Mouse (Mus musculus): ENCODE results near the gene Srd5a2.
A peak's percentile ranks its signal among the peaks of the same experiment; 100 is the strongest.

Srd5a2 gene

DNA sequence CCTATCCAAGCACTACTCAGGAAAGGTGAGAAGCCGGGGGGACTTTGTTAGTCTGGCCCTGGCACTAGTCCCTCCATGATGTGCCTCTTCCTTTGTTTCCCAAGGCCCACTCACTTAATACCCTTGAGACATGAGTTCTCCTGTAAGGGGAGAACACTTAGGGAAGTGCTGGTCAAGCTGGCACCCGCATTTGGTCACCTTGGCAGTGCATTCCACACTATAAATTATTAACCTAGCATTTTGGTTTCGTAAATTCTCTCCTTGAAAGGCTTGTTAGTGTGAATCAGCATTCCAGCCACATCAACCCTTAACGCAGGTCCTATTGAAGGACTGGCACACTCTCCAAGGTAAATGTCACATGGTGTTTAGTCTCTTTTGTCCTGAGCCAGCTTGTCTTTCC is 61.8 kb downstream of the Srd5a2 start:
- DNase-seq (ENCODE audit: low spot score in 2 of 2) = no peak

DNA sequence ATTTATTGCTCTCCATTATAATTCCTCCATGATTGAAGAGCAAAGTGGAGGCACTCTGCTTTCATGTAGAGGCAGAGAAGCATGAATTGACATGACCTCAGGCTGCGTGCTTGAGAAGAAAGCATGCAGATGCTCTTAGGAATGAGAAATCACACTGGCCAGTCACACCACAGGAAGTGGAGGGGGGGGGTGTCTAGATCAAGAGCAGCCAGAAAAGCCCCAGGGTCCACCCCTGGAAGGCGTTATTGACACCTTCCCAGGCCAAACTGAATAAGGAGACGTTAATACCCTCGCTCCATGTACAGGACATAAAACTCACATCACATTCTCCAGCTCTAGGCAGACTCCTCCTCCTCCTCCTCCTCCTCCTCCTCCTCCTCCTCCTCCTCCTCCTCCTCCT is 63.2 kb downstream of the Srd5a2 start:
- no peak for DNase-seq (ENCODE audit: low spot score in 2 of 2)

DNA sequence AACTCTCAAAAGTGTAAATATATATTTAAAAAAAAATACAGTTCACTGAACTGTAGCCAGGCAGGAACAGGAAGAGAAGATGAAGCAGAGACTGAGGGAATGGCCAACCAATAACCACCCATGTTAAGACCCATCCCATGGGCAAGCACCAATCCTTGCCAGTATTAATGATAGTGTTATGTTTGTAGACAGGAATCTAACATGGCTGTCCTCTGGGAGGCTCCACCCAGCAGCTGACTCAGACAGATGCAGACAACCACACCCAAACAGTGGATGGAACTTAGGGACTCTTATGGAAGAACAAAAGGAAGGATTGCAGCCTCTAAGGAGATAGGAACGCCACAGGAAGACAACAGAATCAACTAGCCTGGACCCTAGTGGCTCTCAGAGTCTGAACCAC is 64.8 kb downstream of the Srd5a2 start:
- no peak for DNase-seq (ENCODE audit: low spot score in 2 of 2)

DNA sequence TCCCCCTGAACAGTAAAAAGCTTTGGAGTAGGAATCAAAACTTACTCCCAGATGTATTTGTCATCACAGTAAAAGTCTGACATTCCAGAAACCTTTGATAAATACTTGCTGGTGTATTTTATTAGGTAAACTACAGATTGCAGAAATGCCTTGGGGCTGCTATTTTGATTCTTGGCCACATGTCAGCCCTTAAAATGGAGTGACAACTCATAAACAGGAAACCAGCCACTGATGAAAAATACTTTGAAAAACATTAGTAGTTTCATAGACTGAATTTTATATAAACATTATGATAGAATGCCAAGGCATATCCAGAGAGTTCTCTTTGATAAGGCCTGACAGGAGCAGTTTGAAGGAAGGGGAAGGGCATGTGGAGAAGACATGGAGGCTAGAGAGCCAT is 71.7 kb downstream of the Srd5a2 start:
- no peak for DNase-seq (ENCODE audit: low spot score in 2 of 2)

DNA sequence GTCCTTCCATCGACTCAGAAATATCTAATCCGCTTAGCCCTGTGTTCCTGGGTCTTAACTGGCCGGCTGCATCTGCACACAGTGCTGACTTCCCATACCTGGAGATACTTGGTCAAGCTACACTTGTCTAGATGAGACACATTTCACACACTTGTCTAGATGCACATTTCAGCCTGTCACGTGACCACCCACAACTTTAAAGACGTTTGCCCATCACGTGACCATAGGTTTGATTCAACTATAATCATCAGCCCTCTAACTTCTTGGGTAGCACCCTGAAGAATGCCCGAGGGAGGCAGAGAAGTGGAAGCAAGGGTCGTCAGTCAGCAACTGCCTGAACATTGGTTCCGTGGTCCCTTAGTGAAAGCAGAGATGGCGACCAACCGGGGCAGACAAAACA is 75.1 kb downstream of the Srd5a2 start:
- no peak for DNase-seq (ENCODE audit: low spot score in 2 of 2)

DNA sequence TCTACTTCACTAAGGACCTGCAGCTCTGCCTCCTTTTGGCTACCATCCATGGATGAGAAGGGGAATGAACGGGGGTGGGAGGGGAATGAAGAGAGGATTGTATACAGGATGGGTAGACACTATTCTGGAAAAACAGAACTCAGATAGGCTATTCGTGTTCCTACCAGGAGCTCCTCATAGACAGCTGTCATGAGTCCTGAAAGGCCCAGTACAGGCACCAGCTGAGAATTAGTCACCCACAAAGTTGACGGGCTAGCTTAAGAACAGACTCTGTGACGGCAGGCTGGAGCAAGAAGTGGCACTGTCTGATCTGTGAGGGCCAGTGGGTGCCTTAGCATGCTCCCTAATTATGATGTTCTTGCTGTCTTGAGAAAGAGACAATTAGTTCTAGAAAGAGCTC is 76.4 kb downstream of the Srd5a2 start:
- DNase-seq (ENCODE audit: low spot score in 2 of 2) = no peak

DNA sequence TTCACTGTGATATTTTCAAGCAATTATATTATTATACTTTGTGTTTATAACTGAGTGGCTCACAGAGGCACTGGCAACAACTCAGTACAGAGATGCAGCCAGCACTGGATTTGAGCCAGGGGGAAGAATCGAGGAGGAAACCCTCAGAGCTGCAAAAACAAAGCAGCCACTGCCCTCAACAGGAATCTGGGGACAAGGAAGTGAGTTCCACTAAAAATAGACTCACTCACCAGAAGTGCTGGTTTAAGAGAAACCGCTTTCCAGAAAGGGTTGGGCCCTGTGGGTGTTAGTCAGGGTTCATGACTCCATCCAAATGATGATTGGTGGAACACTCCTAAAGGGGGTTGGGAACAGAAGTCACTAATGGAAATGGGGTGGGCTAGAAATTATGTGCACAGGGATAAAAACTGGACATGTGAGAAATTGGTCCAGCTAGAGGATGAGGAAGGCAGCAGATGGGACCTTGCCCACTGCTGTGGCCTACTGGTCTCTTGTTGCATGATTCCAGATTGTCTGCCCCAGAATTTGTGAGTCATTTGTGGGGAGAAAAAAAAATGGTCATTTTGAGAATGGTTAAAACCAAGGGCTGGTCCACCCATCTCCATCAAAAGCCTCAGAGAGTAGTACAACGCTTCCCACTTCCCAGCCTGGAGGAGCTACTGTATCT is 77.2 kb downstream of the Srd5a2 start:
- peak in 1 of 2 experiments; percentile 5 for DNase-seq (ENCODE audit: low spot score in 2 of 2)
